Mouse (Mus musculus): ENCODE results near the gene Tsc2. TPM values are rescaled to one million over a fixed set of nuclear protein-coding genes. Genes with fewer than 3 reads are reported as not detected.

Gene Tsc2
- polyA plus RNA-seq, 1 experiment = 152 TPM

- peak overlapping the region; percentile 58 for H3K4me3 ChIP-seq (ENCODE audit: insufficient read depth, low read depth, low read length)
- H3K27me3 ChIP-seq (replicated peaks; ENCODE audit: control insufficient read depth, insufficient read depth, low read length) = no peaks in the 10 kb centered on the region
- 84% methylated on average over 14 of the region's 14 CpGs for WGBS
- 0 out of 2 replicates have a peak, but pooled peaks cover 3% of the 10 kb centered on the region for H3K4me1 ChIP-seq (ENCODE audit: control insufficient read depth, insufficient read depth, low read length)
- TF ChIP-seq CTCF (conservative IDR thresholded peaks at IDR 0.05; ENCODE audit: insufficient read depth, insufficient read length, low read depth, low read length) (no peak), POLR2A (IDR thresholded peaks at IDR 0.05; ENCODE audit: low read depth, low read length) (no peak)
- H3K27ac ChIP-seq (ENCODE audit: insufficient read depth, low read depth, low read length) = no peak overlapping the region
- H3K36me3 ChIP-seq (ENCODE audit: control insufficient read depth, insufficient read depth, low read length) = no peaks in the 10 kb centered on the region
- no peak for DNase-seq
Observed at GRCm38 (mm10) chr17:24641944-24642343, 9.5 kb upstream of the Tsc2 start.

- Histone ChIP-seq H3K27me3 (replicated peaks; ENCODE audit: control insufficient read depth, insufficient read depth, low read length) (no peaks in the 10 kb centered on the region), H3K4me3 (ENCODE audit: insufficient read depth, low read depth, low read length) (no peak overlapping the region), H3K4me1 (ENCODE audit: control insufficient read depth, insufficient read depth, low read length) (0 out of 2 replicates have a peak, but pooled peaks cover 3% of the 10 kb centered on the region), H3K36me3 (ENCODE audit: control insufficient read depth, insufficient read depth, low read length) (no peaks in the 10 kb centered on the region), H3K27ac (ENCODE audit: insufficient read depth, low read depth, low read length) (no peak overlapping the region)
- WGBS = 89% methylated on average over 15 of the region's 15 CpGs
- DNase-seq = no peak
- no peak for TF ChIP-seq CTCF (conservative IDR thresholded peaks at IDR 0.05; ENCODE audit: insufficient read depth, insufficient read length, low read depth, low read length)
- TF ChIP-seq POLR2A (IDR thresholded peaks at IDR 0.05; ENCODE audit: low read depth, low read length) = no peak
Observed at GRCm38 (mm10) chr17:24640581-24640980, 8.2 kb upstream of the Tsc2 start.

- TF ChIP-seq CTCF (conservative IDR thresholded peaks at IDR 0.05; ENCODE audit: insufficient read depth, insufficient read length, low read depth, low read length) (no peak), POLR2A (IDR thresholded peaks at IDR 0.05; ENCODE audit: low read depth, low read length) (no peak)
- Histone ChIP-seq H3K27me3 (replicated peaks; ENCODE audit: control insufficient read depth, insufficient read depth, low read length) (no peaks in the 10 kb centered on the region), H3K4me3 (ENCODE audit: insufficient read depth, low read depth, low read length) (no peak overlapping the region), H3K4me1 (ENCODE audit: control insufficient read depth, insufficient read depth, low read length) (0 out of 2 replicates have a peak, but pooled peaks cover 6% of the 10 kb centered on the region), H3K27ac (ENCODE audit: insufficient read depth, low read depth, low read length) (peak overlapping the region; percentile 19), H3K36me3 (ENCODE audit: control insufficient read depth, insufficient read depth, low read length) (no peaks in the 10 kb centered on the region)
- no peak for DNase-seq
- WGBS = 85% methylated on average over 7 of the region's 7 CpGs
Observed at GRCm38 (mm10) chr17:24640119-24640518, 7.7 kb upstream of the Tsc2 start.

- no peak for DNase-seq
- Histone ChIP-seq H3K27ac (ENCODE audit: insufficient read depth, low read depth, low read length) (peak overlapping the region; percentile 19), H3K36me3 (ENCODE audit: control insufficient read depth, insufficient read depth, low read length) (no peaks in the 10 kb centered on the region), H3K4me3 (ENCODE audit: insufficient read depth, low read depth, low read length) (no peak overlapping the region), H3K27me3 (replicated peaks; ENCODE audit: control insufficient read depth, insufficient read depth, low read length) (no peaks in the 10 kb centered on the region), H3K4me1 (ENCODE audit: control insufficient read depth, insufficient read depth, low read length) (0 out of 2 replicates have a peak, but pooled peaks cover 6% of the 10 kb centered on the region)
- 63% methylated on average over 5 of the region's 5 CpGs for WGBS
- TF ChIP-seq CTCF (conservative IDR thresholded peaks at IDR 0.05; ENCODE audit: insufficient read depth, insufficient read length, low read depth, low read length) = no peak
- no peak for TF ChIP-seq POLR2A (IDR thresholded peaks at IDR 0.05; ENCODE audit: low read depth, low read length)
Observed at GRCm38 (mm10) chr17:24639571-24639988, 7.2 kb upstream of the Tsc2 start.

- Histone ChIP-seq H3K36me3 (ENCODE audit: control insufficient read depth, insufficient read depth, low read length) (no peaks in the 10 kb centered on the region), H3K27ac (ENCODE audit: insufficient read depth, low read depth, low read length) (peak overlapping the region; percentile 19), H3K4me3 (ENCODE audit: insufficient read depth, low read depth, low read length) (no peak overlapping the region), H3K4me1 (ENCODE audit: control insufficient read depth, insufficient read depth, low read length) (0 out of 2 replicates have a peak, but pooled peaks cover 6% of the 10 kb centered on the region), H3K27me3 (replicated peaks; ENCODE audit: control insufficient read depth, insufficient read depth, low read length) (no peaks in the 10 kb centered on the region)
- DNase-seq = peak; percentile 69
- WGBS = 57% methylated on average over 9 of the region's 9 CpGs
- no peak for TF ChIP-seq POLR2A (IDR thresholded peaks at IDR 0.05; ENCODE audit: low read depth, low read length)
- TF ChIP-seq CTCF (conservative IDR thresholded peaks at IDR 0.05; ENCODE audit: insufficient read depth, insufficient read length, low read depth, low read length) = no peak
Observed at GRCm38 (mm10) chr17:24638840-24639239, 6.4 kb upstream of the Tsc2 start.

GRCm38 (mm10) chr17:24638214-24638613 lies 5.8 kb upstream of the Tsc2 start:
- H3K36me3 ChIP-seq (ENCODE audit: control insufficient read depth, insufficient read depth, low read length) = no peaks in the 10 kb centered on the region
- peak overlapping the region; percentile 13 for H3K27ac ChIP-seq (ENCODE audit: insufficient read depth, low read depth, low read length)
- no peak overlapping the region for H3K4me3 ChIP-seq (ENCODE audit: insufficient read depth, low read depth, low read length)
- TF ChIP-seq POLR2A (IDR thresholded peaks at IDR 0.05; ENCODE audit: low read depth, low read length) (no peak), CTCF (conservative IDR thresholded peaks at IDR 0.05; ENCODE audit: insufficient read depth, insufficient read length, low read depth, low read length) (no peak)
- no peaks in the 10 kb centered on the region for H3K27me3 ChIP-seq (replicated peaks; ENCODE audit: control insufficient read depth, insufficient read depth, low read length)
- no peak for DNase-seq
- peaks cover 12% of the 10 kb centered on the region; the same call in 1 of the 2 replicates for H3K4me1 ChIP-seq (ENCODE audit: control insufficient read depth, insufficient read depth, low read length)
- WGBS = 69% methylated on average over 4 of the region's 4 CpGs

- peak; percentile 39 for DNase-seq
- Histone ChIP-seq H3K36me3 (ENCODE audit: control insufficient read depth, insufficient read depth, low read length) (no peaks in the 10 kb centered on the region), H3K27ac (ENCODE audit: insufficient read depth, low read depth, low read length) (no peak overlapping the region), H3K4me1 (ENCODE audit: control insufficient read depth, insufficient read depth, low read length) (peaks cover 14% of the 10 kb centered on the region; the same call in 1 of the 2 replicates), H3K27me3 (replicated peaks; ENCODE audit: control insufficient read depth, insufficient read depth, low read length) (no peaks in the 10 kb centered on the region), H3K4me3 (ENCODE audit: insufficient read depth, low read depth, low read length) (no peak overlapping the region)
- WGBS = 79% methylated on average over 5 of the region's 5 CpGs
- TF ChIP-seq CTCF (conservative IDR thresholded peaks at IDR 0.05; ENCODE audit: insufficient read depth, insufficient read length, low read depth, low read length) (no peak), POLR2A (IDR thresholded peaks at IDR 0.05; ENCODE audit: low read depth, low read length) (no peak)
Observed at GRCm38 (mm10) chr17:24636781-24637481, 4.5 kb upstream of the Tsc2 start.

Data from kidney, adult 2 months (tissue).